Mouse (Mus musculus): Measurements from ENCODE around the gene Tbx1. TPM values are rescaled to one million over a fixed set of nuclear protein-coding genes. Genes with fewer than 3 reads are reported as not detected.

The Tbx1 gene
- polyA plus RNA-seq, 1 experiment from 2014 or later: 5.5 TPM

Other genes starting within 250 kb of the Tbx1 start
- gene Tango2, start 242.6 kb downstream of the Tbx1 start, polyA plus RNA-seq (2016; fragmentation: Nextera tagmentation; extraction: Ambion mirVana): 59.1 and 60.0 TPM in 2 replicates
- 114 and 118 TPM in 2 replicates for gene Arvcf, start 242.5 kb downstream of the Tbx1 start, polyA plus RNA-seq (2016; fragmentation: Nextera tagmentation; extraction: Ambion mirVana)
- 20.5 and 24.8 TPM in 2 replicates for gene Txnrd2, start 164.3 kb downstream of the Tbx1 start, polyA plus RNA-seq (2016; fragmentation: Nextera tagmentation; extraction: Ambion mirVana)
- 68.6 and 70.9 TPM in 2 replicates for gene Comt, start 163.8 kb downstream of the Tbx1 start, polyA plus RNA-seq (2016; fragmentation: Nextera tagmentation; extraction: Ambion mirVana)
- 11.2 and 12.9 TPM in 2 replicates for gene Gnb1l, start 92.0 kb downstream of the Tbx1 start, polyA plus RNA-seq (2016; fragmentation: Nextera tagmentation; extraction: Ambion mirVana)
- gene Rtl10, start 91.8 kb downstream of the Tbx1 start, polyA plus RNA-seq (2016; fragmentation: Nextera tagmentation; extraction: Ambion mirVana): 1.7 and 2.2 TPM in 2 replicates
- 12.0 and 12.7 TPM in 2 replicates for gene Gp1bb, start 31.7 kb upstream of the Tbx1 start, polyA plus RNA-seq (2016; fragmentation: Nextera tagmentation; extraction: Ambion mirVana)
- gene Gm49601, start 35.8 kb upstream of the Tbx1 start, polyA plus RNA-seq (2016; fragmentation: Nextera tagmentation; extraction: Ambion mirVana): 11.8 and 12.1 TPM in 2 replicates
- gene Sept5, start 39.3 kb upstream of the Tbx1 start, polyA plus RNA-seq (2016; fragmentation: Nextera tagmentation; extraction: Ambion mirVana): 117 and 125 TPM in 2 replicates
- 54.4 and 57.5 TPM in 2 replicates for gene Cldn5, start 186.2 kb upstream of the Tbx1 start, polyA plus RNA-seq (2016; fragmentation: Nextera tagmentation; extraction: Ambion mirVana)
- 107 and 111 TPM in 2 replicates for gene Ufd1, start 221.1 kb upstream of the Tbx1 start, polyA plus RNA-seq (2016; fragmentation: Nextera tagmentation; extraction: Ambion mirVana)
- 29.8 and 31.4 TPM in 2 replicates for gene Cdc45, start 221.3 kb upstream of the Tbx1 start, polyA plus RNA-seq (2016; fragmentation: Nextera tagmentation; extraction: Ambion mirVana)
- 25.5 and 27.0 TPM in 2 replicates for gene 2510002D24Rik, start 245.9 kb upstream of the Tbx1 start, polyA plus RNA-seq (2016; fragmentation: Nextera tagmentation; extraction: Ambion mirVana)
- gene Gm28539, start 245.9 kb upstream of the Tbx1 start, polyA plus RNA-seq (2016; fragmentation: Nextera tagmentation; extraction: Ambion mirVana): 0.23 TPM in 1 of 2 replicates, not detected in the other